Mouse (Mus musculus) cerebellum, adult 2 months (tissue): Measurements from ENCODE around the gene Actn2.

Source experiments
- CTCF ChIP-seq: fragments of 200-500 bp; IDR thresholded peaks from 2 replicates; pipeline ENCODE4 v1.5.1; 2011; ENCODE audit warnings: low read depth, mild to moderate bottlenecking, control low read depth, low read length, moderate library complexity, borderline replicate concordance; ENCODE audit not compliant: insufficient read depth
- POLR2A ChIP-seq: fragments of 200-500 bp; IDR thresholded peaks from 2 replicates; pipeline ENCODE4 v1.6.1; 2011; ENCODE audit warnings: low read length, control low read depth, borderline replicate concordance; ENCODE audit not compliant: insufficient read depth

- no peak for TF ChIP-seq CTCF
- TF ChIP-seq POLR2A: no peak
These were observed 66.3 kb downstream of the Actn2 start for GRCm38 (mm10) chr13:12274220-12274619.
